Mouse (Mus musculus): Measurements from ENCODE around the gene Sgf29.
"Not testable (repeated sequence)": the region's sequence is repeated elsewhere in the genome, so short reads cannot be mapped to it uniquely, and the experiment has no call there.

GRCm38 (mm10) chr7:126643244-126643617 is 5.9 kb upstream of the Sgf29 start:
- not testable (repeated sequence) for TF ChIP-seq GATA1, TAL1 (IDR thresholded peaks at IDR 0.05; ENCODE audit: low read length)

Measured in erythroblast, embryonic 14.5 days (primary cell).